Mouse (Mus musculus): Measurements from ENCODE around the gene Eci1. TPM values are rescaled to one million over a fixed set of nuclear protein-coding genes. Genes with fewer than 3 reads are reported as not detected.
A peak's percentile ranks its signal among the peaks of the same experiment; 100 is the strongest.
"Not testable (repeated sequence)": the region's sequence is repeated elsewhere in the genome, so short reads cannot be mapped to it uniquely, and the experiment has no call there.

Gene Eci1
- polyA plus RNA-seq, 1 experiment: 222 TPM

- WGBS: 67% methylated on average over 3 of the region's 3 CpGs
- peak; percentile 30 for DNase-seq
- TF ChIP-seq POLR2A (IDR thresholded peaks at IDR 0.05; ENCODE audit: low read depth, low read length) (no peak), CTCF (conservative IDR thresholded peaks at IDR 0.05; ENCODE audit: insufficient read depth, insufficient read length, low read depth, low read length) (no peak)
- no peak overlapping the region for H3K27ac ChIP-seq (ENCODE audit: insufficient read depth, low read depth, low read length)
- peaks cover 13% of the 10 kb centered on the region; the same call in 1 of the 2 replicates for H3K4me1 ChIP-seq (ENCODE audit: control insufficient read depth, insufficient read depth, low read length)
- H3K36me3 ChIP-seq (ENCODE audit: control insufficient read depth, insufficient read depth, low read length): peaks cover 3% of the 10 kb centered on the region
- H3K27me3 ChIP-seq (replicated peaks; ENCODE audit: control insufficient read depth, insufficient read depth, low read length): no peaks in the 10 kb centered on the region
- H3K4me3 ChIP-seq (ENCODE audit: insufficient read depth, low read depth, low read length): no peak overlapping the region
Observed at GRCm38 (mm10) chr17:24416051-24416652, 10.3 kb upstream of the Eci1 start.

- Histone ChIP-seq H3K27me3 (replicated peaks; ENCODE audit: control insufficient read depth, insufficient read depth, low read length) (no peaks in the 10 kb centered on the region), H3K36me3 (ENCODE audit: control insufficient read depth, insufficient read depth, low read length) (peaks cover 5% of the 10 kb centered on the region), H3K4me1 (ENCODE audit: control insufficient read depth, insufficient read depth, low read length) (peaks cover 3% of the 10 kb centered on the region; the same call in 1 of the 2 replicates), H3K27ac (ENCODE audit: insufficient read depth, low read depth, low read length) (no peak overlapping the region), H3K4me3 (ENCODE audit: insufficient read depth, low read depth, low read length) (no peak overlapping the region)
- no peak for TF ChIP-seq CTCF (conservative IDR thresholded peaks at IDR 0.05; ENCODE audit: insufficient read depth, insufficient read length, low read depth, low read length)
- TF ChIP-seq POLR2A (IDR thresholded peaks at IDR 0.05; ENCODE audit: low read depth, low read length): no peak
- no peak for DNase-seq
- WGBS: 77% methylated on average over 4 of the region's 4 CpGs
Observed at GRCm38 (mm10) chr17:24423114-24423513, 3.3 kb upstream of the Eci1 start.

GRCm38 (mm10) chr17:24424489-24424888 lies 2.0 kb upstream of the Eci1 start:
- Histone ChIP-seq H3K27me3 (replicated peaks; ENCODE audit: control insufficient read depth, insufficient read depth, low read length) (no peaks in the 10 kb centered on the region), H3K36me3 (ENCODE audit: control insufficient read depth, insufficient read depth, low read length) (peaks cover 5% of the 10 kb centered on the region), H3K4me1 (ENCODE audit: control insufficient read depth, insufficient read depth, low read length) (peaks cover 11% of the 10 kb centered on the region; the same call in 1 of the 2 replicates), H3K4me3 (ENCODE audit: insufficient read depth, low read depth, low read length) (no peak overlapping the region), H3K27ac (ENCODE audit: insufficient read depth, low read depth, low read length) (no peak overlapping the region)
- 91% methylated on average over 5 of the region's 5 CpGs for WGBS
- no peak for TF ChIP-seq CTCF (conservative IDR thresholded peaks at IDR 0.05; ENCODE audit: insufficient read depth, insufficient read length, low read depth, low read length)
- no peak for TF ChIP-seq POLR2A (IDR thresholded peaks at IDR 0.05; ENCODE audit: low read depth, low read length)
- no peak for DNase-seq

- not testable (repeated sequence) for DNase-seq; H3K4me3 ChIP-seq (ENCODE audit: insufficient read depth, low read depth, low read length); H3K36me3 ChIP-seq (ENCODE audit: control insufficient read depth, insufficient read depth, low read length); H3K27ac ChIP-seq (ENCODE audit: insufficient read depth, low read depth, low read length); H3K27me3 ChIP-seq (replicated peaks; ENCODE audit: control insufficient read depth, insufficient read depth, low read length)
- 94% methylated on average over 6 of the region's 8 CpGs for WGBS
- H3K4me1 ChIP-seq (ENCODE audit: control insufficient read depth, insufficient read depth, low read length): peaks cover 13% of the 10 kb centered on the region; the same call in 1 of the 2 replicates
Observed at GRCm38 (mm10) chr17:24425326-24425725, 1.1 kb upstream of the Eci1 start.

- peaks cover 13% of the 10 kb centered on the region; the same call in 1 of the 2 replicates for H3K4me1 ChIP-seq (ENCODE audit: control insufficient read depth, insufficient read depth, low read length)
- DNase-seq: no peak
- WGBS: 91% methylated on average over 7 of the region's 7 CpGs
- H3K27ac ChIP-seq (ENCODE audit: insufficient read depth, low read depth, low read length): peak overlapping the region; percentile 37
- no peaks in the 10 kb centered on the region for H3K27me3 ChIP-seq (replicated peaks; ENCODE audit: control insufficient read depth, insufficient read depth, low read length)
- peaks cover 3% of the 10 kb centered on the region; the same call in 1 of the 2 replicates for H3K36me3 ChIP-seq (ENCODE audit: control insufficient read depth, insufficient read depth, low read length)
- H3K4me3 ChIP-seq (ENCODE audit: insufficient read depth, low read depth, low read length): no peak overlapping the region
- TF ChIP-seq CTCF (conservative IDR thresholded peaks at IDR 0.05; ENCODE audit: insufficient read depth, insufficient read length, low read depth, low read length) (no peak), POLR2A (IDR thresholded peaks at IDR 0.05; ENCODE audit: low read depth, low read length) (no peak)
Observed at GRCm38 (mm10) chr17:24425905-24426304, 536 bp upstream of the Eci1 start.

GRCm38 (mm10) chr17:24427170-24427557 lies 723 bp downstream of the Eci1 start:
- DNase-seq: peak; percentile 47
- peaks cover 13% of the 10 kb centered on the region; the same call in 1 of the 2 replicates for H3K4me1 ChIP-seq (ENCODE audit: control insufficient read depth, insufficient read depth, low read length)
- TF ChIP-seq CTCF (conservative IDR thresholded peaks at IDR 0.05; ENCODE audit: insufficient read depth, insufficient read length, low read depth, low read length) (no peak), POLR2A (IDR thresholded peaks at IDR 0.05; ENCODE audit: low read depth, low read length) (no peak)
- no peaks in the 10 kb centered on the region for H3K27me3 ChIP-seq (replicated peaks; ENCODE audit: control insufficient read depth, insufficient read depth, low read length)
- H3K36me3 ChIP-seq (ENCODE audit: control insufficient read depth, insufficient read depth, low read length): no peaks in the 10 kb centered on the region; the same call in 1 of the 2 replicates
- peak overlapping the region; percentile 79 for H3K4me3 ChIP-seq (ENCODE audit: insufficient read depth, low read depth, low read length)
- WGBS: 2% methylated on average over 8 of the region's 8 CpGs
- peak overlapping the region; percentile 93 for H3K27ac ChIP-seq (ENCODE audit: insufficient read depth, low read depth, low read length)

- Histone ChIP-seq H3K36me3 (ENCODE audit: control insufficient read depth, insufficient read depth, low read length) (no peaks in the 10 kb centered on the region), H3K4me1 (ENCODE audit: control insufficient read depth, insufficient read depth, low read length) (peaks cover 13% of the 10 kb centered on the region; the same call in 1 of the 2 replicates), H3K27ac (ENCODE audit: insufficient read depth, low read depth, low read length) (peak overlapping the region; percentile 68), H3K4me3 (ENCODE audit: insufficient read depth, low read depth, low read length) (no peak overlapping the region), H3K27me3 (replicated peaks; ENCODE audit: control insufficient read depth, insufficient read depth, low read length) (no peaks in the 10 kb centered on the region)
- peak; percentile 75 for DNase-seq
- no peak for TF ChIP-seq CTCF (conservative IDR thresholded peaks at IDR 0.05; ENCODE audit: insufficient read depth, insufficient read length, low read depth, low read length)
- no peak for TF ChIP-seq POLR2A (IDR thresholded peaks at IDR 0.05; ENCODE audit: low read depth, low read length)
- 63% methylated on average over 14 of the region's 14 CpGs for WGBS
Observed at GRCm38 (mm10) chr17:24429201-24429983, 3.0 kb downstream of the Eci1 start.
